Mouse (Mus musculus) limb, embryonic 14.5 days (tissue): ENCODE data around the gene D130043K22Rik. TPM values are rescaled to one million over a fixed set of nuclear protein-coding genes. Genes with fewer than 3 reads are reported as not detected.

Source experiments
- ATAC-seq: fragments of 200-750 bp; cut with Nextera tagmentation; 2 replicates; pipeline ENCODE4 v1.8.0; 2017; ENCODE audit warnings: low read depth, moderate number of reproducible peaks, moderate TSS enrichment; ENCODE audit not compliant: low FRiP score
- DNase-seq: peaks from one replicate; pipeline ENCODE4 v3.0.0-alpha.2; 2015; ENCODE audit warnings: low spot score
- H3K27ac ChIP-seq: fragments of 300-500 bp; sonication (generic); replicated peaks from 2 replicates; pipeline ENCODE4 v1.5.1; 2014; ENCODE audit warnings: low read depth, mild to moderate bottlenecking, low read length, moderate library complexity, mixed read lengths
- H3K27me3 ChIP-seq: fragments of 300-500 bp; sonication (generic); 2 replicates; pipeline ENCODE4 v1.6.1; 2014; ENCODE audit warnings: low read length, mixed read lengths; ENCODE audit not compliant: control insufficient read depth, insufficient read depth
- H3K36me3 ChIP-seq: fragments of 300-500 bp; sonication (generic); 2 replicates; pipeline ENCODE4 v1.6.1; 2014; ENCODE audit warnings: mild to moderate bottlenecking, low read length, moderate library complexity, mixed read lengths; ENCODE audit not compliant: control insufficient read depth, insufficient read depth
- H3K4me1 ChIP-seq: fragments of 300-500 bp; sonication (generic); 2 replicates; pipeline ENCODE4 v1.6.1; 2014; ENCODE audit warnings: antibody characterized with exemption, low read length, mixed read lengths; ENCODE audit not compliant: control insufficient read depth, insufficient read depth
- H3K4me2 ChIP-seq: fragments of 300-500 bp; sonication (generic); replicated peaks from 2 replicates; pipeline ENCODE4 v1.6.1; 2014; ENCODE audit warnings: low read depth, mild to moderate bottlenecking, low read length, moderate library complexity; ENCODE audit not compliant: severe bottlenecking
- H3K4me3 ChIP-seq: fragments of 300-500 bp; sonication (generic); replicated peaks from 2 replicates; pipeline ENCODE4 v1.5.1; 2014; ENCODE audit warnings: low read length
- H3K9ac ChIP-seq: fragments of 300-500 bp; sonication (generic); 2 replicates; pipeline ENCODE4 v1.6.1; 2014; ENCODE audit warnings: mild to moderate bottlenecking, low read depth, low read length, moderate library complexity; ENCODE audit not compliant: severe bottlenecking
- H3K9me3 ChIP-seq: fragments of 300-500 bp; sonication (generic); 2 replicates; pipeline ENCODE4 v1.6.1; 2016; ENCODE audit warnings: low read length; ENCODE audit not compliant: control insufficient read depth
- POLR2A ChIP-seq: fragments of 200-500 bp; IDR thresholded peaks from 2 replicates; pipeline ENCODE4 v1.8.0; 2012; ENCODE audit warnings: inconsistent platforms, mild to moderate bottlenecking, moderate library complexity, borderline replicate concordance; ENCODE audit not compliant: insufficient read depth, insufficient read length; ENCODE audit errors: extremely low read depth
- WGBS: fragments of 180-500 bp; shearing (Covaris S2); extraction: QIAGEN DNeasy Blood & Tissue Kit; methylation state at CpG from one replicate; pipeline ENCODE4 v1.1.7; 2014; 5-methylcytosine and 5-hydroxymethylcytosine counted together
- polyA plus RNA-seq, 2 experiments: library from polyadenylated mRNA; depleted of rRNA in 1 of 2; stranded (reverse) in 1 of 2; unstranded in 1 of 2; fragments of >200 nt; fragmentation: Nextera tagmentation in 1 of 2; extraction: Ambion mirVana in 1 of 2; gene quantifications; 2 replicates each; pipeline versions ENCODE4 v1.2.1 to v1.2.3; 2012 to 2014

Gene D130043K22Rik
- polyA plus RNA-seq, 2 experiments: 0.04 to 0.11 TPM

GRCm38 (mm10) chr13:24800674-24801307, 44.1 kb upstream of the D130043K22Rik start:
- peak overlapping the region; percentile 97 for H3K9ac ChIP-seq
- H3K27ac ChIP-seq: peak overlapping the region; percentile 100
- H3K4me1 ChIP-seq: peaks cover 15% of the 10 kb centered on the region
- H3K9me3 ChIP-seq: no peaks in the 10 kb centered on the region
- WGBS: 2% methylated on average over 42 of the region's 42 CpGs
- peak overlapping the region; percentile 57 for H3K4me2 ChIP-seq
- H3K36me3 ChIP-seq: peaks cover 10% of the 10 kb centered on the region
- ATAC-seq: peak; percentile 96
- peak overlapping the region; percentile 95 for H3K4me3 ChIP-seq
- no peaks in the 10 kb centered on the region for H3K27me3 ChIP-seq
- peak; percentile 100 for TF ChIP-seq POLR2A
- DNase-seq: peak; percentile 98

- WGBS: 5% methylated on average over 52 of the region's 74 CpGs
- peak; percentile 63 for DNase-seq
Measured at GRCm38 (mm10) chr13:24801308-24801921, 43.5 kb upstream of the D130043K22Rik start, which contains the start of gene BC005537. Gene BC005537 (plus strand): TSS chr13:24801657.

GRCm38 (mm10) chr13:24802131-24802691, 42.7 kb upstream of the D130043K22Rik start:
- ATAC-seq: no peak
- H3K4me2 ChIP-seq: peak overlapping the region; percentile 57
- H3K27ac ChIP-seq: no peak overlapping the region
- WGBS: under 1% methylated on average over 26 of the region's 26 CpGs
- no peak for TF ChIP-seq POLR2A
- peaks cover 15% of the 10 kb centered on the region for H3K4me1 ChIP-seq
- peak; percentile 33 for DNase-seq
- peak overlapping the region; percentile 95 for H3K4me3 ChIP-seq
- H3K9me3 ChIP-seq: no peaks in the 10 kb centered on the region
- peaks cover 22% of the 10 kb centered on the region for H3K36me3 ChIP-seq
- peak overlapping the region; percentile 97 for H3K9ac ChIP-seq
- H3K27me3 ChIP-seq: no peaks in the 10 kb centered on the region

More at GRCm38 (mm10) chr13:24801308-24801921, 43.5 kb upstream of the D130043K22Rik start, which contains the start of gene BC005537:
- Histone ChIP-seq H3K9ac (peak within 1 kb of the TSS; percentile 97), H3K27me3 (no peaks in the 10 kb centered on the region), H3K36me3 (peaks cover 16% of the 10 kb centered on the region), H3K4me1 (peaks cover 15% of the 10 kb centered on the region), H3K4me3 (peak within 1 kb of the TSS; percentile 95), H3K27ac (peak within 1 kb of the TSS; percentile 100), H3K4me2 (peak within 1 kb of the TSS; percentile 57), H3K9me3 (no peaks in the 10 kb centered on the region)
- ATAC-seq: peak; percentile 52
- no peak for TF ChIP-seq POLR2A

GRCm38 (mm10) chr13:24803196-24803595, 41.7 kb upstream of the D130043K22Rik start:
- Histone ChIP-seq H3K27me3 (no peaks in the 10 kb centered on the region), H3K36me3 (peaks cover 32% of the 10 kb centered on the region), H3K9me3 (no peaks in the 10 kb centered on the region), H3K4me1 (peaks cover 15% of the 10 kb centered on the region), H3K27ac (no peak overlapping the region), H3K4me2 (peak overlapping the region; percentile 57), H3K4me3 (peak overlapping the region; percentile 95), H3K9ac (peak overlapping the region; percentile 97)
- DNase-seq (no peak), ATAC-seq (no peak)
- TF ChIP-seq POLR2A: no peak
- 26% methylated on average over 2 of the region's 2 CpGs for WGBS

- H3K4me3 ChIP-seq: no peak overlapping the region
- ATAC-seq: no peak
- H3K9ac ChIP-seq: no peak overlapping the region
- TF ChIP-seq POLR2A: no peak
- H3K4me1 ChIP-seq: peaks cover 15% of the 10 kb centered on the region
- peaks cover 57% of the 10 kb centered on the region for H3K36me3 ChIP-seq
- H3K27me3 ChIP-seq: no peaks in the 10 kb centered on the region
- no peak for DNase-seq
- H3K4me2 ChIP-seq: no peak overlapping the region
- H3K9me3 ChIP-seq: no peaks in the 10 kb centered on the region
- no peak overlapping the region for H3K27ac ChIP-seq
Measured at GRCm38 (mm10) chr13:24806079-24806478, 38.9 kb upstream of the D130043K22Rik start.
